In the genomic region with DNA sequence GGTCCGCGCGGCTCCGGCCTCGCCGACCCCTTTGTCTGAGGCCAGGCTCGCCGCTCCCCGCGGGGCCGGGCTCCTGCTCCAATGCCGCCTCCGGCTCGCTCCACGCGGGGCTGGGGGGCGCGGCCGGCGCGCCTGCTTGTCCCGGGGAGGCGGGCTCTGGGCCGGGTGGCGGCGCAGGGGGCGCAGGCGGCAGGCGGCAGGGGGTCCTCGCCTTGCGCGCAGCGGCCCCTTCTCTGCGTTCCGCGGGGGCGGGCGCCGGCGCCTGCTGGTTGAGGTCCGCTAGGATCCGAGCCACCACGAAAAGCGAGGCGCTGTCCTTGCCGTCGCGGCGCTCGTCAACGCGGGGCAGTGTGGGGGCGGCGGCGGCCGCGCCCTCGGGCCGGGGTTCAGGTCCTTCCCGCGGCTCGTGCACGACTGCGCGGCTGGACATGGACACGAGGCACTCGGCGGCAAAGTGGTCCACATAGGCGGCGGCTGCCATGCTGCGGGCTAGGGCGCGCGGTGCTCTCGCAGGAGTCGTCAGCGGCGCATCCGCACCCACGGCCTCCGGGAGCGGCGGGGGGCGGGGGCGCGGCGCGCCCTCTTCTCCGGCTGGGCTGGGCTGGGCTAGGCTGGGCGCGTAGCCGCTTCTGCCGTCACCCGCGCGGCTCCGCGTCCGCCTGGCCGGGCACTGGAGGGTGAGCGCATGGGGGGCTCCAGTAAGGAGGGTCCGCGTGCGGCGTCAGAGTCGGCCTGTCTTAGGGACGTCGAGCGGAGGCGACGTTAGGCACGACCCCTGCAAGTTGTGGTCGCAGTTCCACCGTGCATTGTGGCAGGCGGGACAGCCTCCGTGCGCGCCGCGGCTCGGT, we compare ENCODE assay signal across 8 mouse cellular contexts. TPM values are rescaled to one million over a fixed set of nuclear protein-coding genes. Genes with fewer than 3 reads are reported as not detected.
A peak's percentile ranks its signal among the peaks of the same experiment; 100 is the strongest.
DNase-seq lines count a peak whose midpoint lies in the region; ATAC-seq and TF ChIP-seq lines count a peak whose summit lies in the region.

No protein-coding gene starts in this region.

- H3K9ac ChIP-seq in kidney, postnatal 0 days (ENCODE audit: low read depth, low read length), result peak overlapping the region; percentile 91
- H3K9ac ChIP-seq in embryonic facial prominence, embryonic 14.5 days (ENCODE audit: low read depth, low read length), result peak overlapping the region; percentile 84
- H3K9ac ChIP-seq in intestine, embryonic 14.5 days (ENCODE audit: low read length), result peak overlapping the region; percentile 83
- peak overlapping the region; percentile 92 for H3K9ac ChIP-seq in stomach, postnatal 0 days (ENCODE audit: low read length)

- peak overlapping the region; percentile 92 for H3K4me2 ChIP-seq in kidney, postnatal 0 days (ENCODE audit: low read length)
- H3K4me2 ChIP-seq in embryonic facial prominence, embryonic 14.5 days (ENCODE audit: low read depth, low read length), result peak overlapping the region; percentile 96
- H3K4me2 ChIP-seq in intestine, embryonic 14.5 days (ENCODE audit: low read length), result peak overlapping the region; percentile 87
- peak overlapping the region; percentile 76 for H3K4me2 ChIP-seq in stomach, postnatal 0 days (replicated peaks; ENCODE audit: low read depth)

- WGBS in kidney, postnatal 0 days, result under 1% methylated on average over 104 of the region's 121 CpGs
- under 1% methylated on average over 27 of the region's 121 CpGs for WGBS in embryonic facial prominence, embryonic 14.5 days
- under 1% methylated on average over 91 of the region's 121 CpGs for WGBS in intestine, embryonic 14.5 days
- under 1% methylated on average over 109 of the region's 121 CpGs for WGBS in macrophage (ENCODE audit: missing documents)
- WGBS in stomach, postnatal 0 days, result 0% methylated on average over 84 of the region's 121 CpGs

- H3K27ac ChIP-seq in kidney, postnatal 0 days, result peak overlapping the region; percentile 97
- H3K27ac ChIP-seq in embryonic facial prominence, embryonic 14.5 days (replicated peaks; ENCODE audit: low read depth, low read length), result peak overlapping the region; percentile 90
- H3K27ac ChIP-seq in intestine, embryonic 14.5 days (ENCODE audit: low read depth), result peak overlapping the region; percentile 93
- no peak overlapping the region for H3K27ac ChIP-seq in macrophage
- H3K27ac ChIP-seq in stomach, postnatal 0 days (replicated peaks), result peak overlapping the region; percentile 98

- peaks cover 20% of the 10 kb centered on the region; the same call in 1 of the 2 replicates for H3K4me1 ChIP-seq in kidney, postnatal 0 days (replicated peaks; ENCODE audit: insufficient read depth, low read length)
- peaks cover 9% of the 10 kb centered on the region for H3K4me1 ChIP-seq in embryonic facial prominence, embryonic 14.5 days (ENCODE audit: control insufficient read depth, insufficient read depth, low read length)
- 0 out of 2 replicates have a peak, but pooled peaks cover 4% of the 10 kb centered on the region for H3K4me1 ChIP-seq in intestine, embryonic 14.5 days (replicated peaks; ENCODE audit: control insufficient read depth, insufficient read depth, low read length)
- H3K4me1 ChIP-seq in stomach, postnatal 0 days (replicated peaks; ENCODE audit: control insufficient read depth, insufficient read depth), result 0 out of 2 replicates have a peak, but pooled peaks cover 2% of the 10 kb centered on the region

- H3K9me3 ChIP-seq in kidney, postnatal 0 days (replicated peaks; ENCODE audit: low read length), result no peaks in the 10 kb centered on the region
- no peaks in the 10 kb centered on the region for H3K9me3 ChIP-seq in embryonic facial prominence, embryonic 14.5 days (ENCODE audit: control insufficient read depth, low read length)
- H3K9me3 ChIP-seq in intestine, embryonic 14.5 days (ENCODE audit: control insufficient read depth, low read length), result no peaks in the 10 kb centered on the region
- H3K9me3 ChIP-seq in stomach, postnatal 0 days (ENCODE audit: control insufficient read depth, low read length), result no peaks in the 10 kb centered on the region

- no peaks in the 10 kb centered on the region for H3K36me3 ChIP-seq in kidney, postnatal 0 days (ENCODE audit: insufficient read depth, low read length)
- H3K36me3 ChIP-seq in embryonic facial prominence, embryonic 14.5 days (ENCODE audit: control insufficient read depth, insufficient read depth, low read length), result no peaks in the 10 kb centered on the region
- no peaks in the 10 kb centered on the region for H3K36me3 ChIP-seq in intestine, embryonic 14.5 days (ENCODE audit: control insufficient read depth, insufficient read depth, low read length)
- H3K36me3 ChIP-seq in macrophage (ENCODE audit: inconsistent target), result no peaks in the 10 kb centered on the region
- H3K36me3 ChIP-seq in stomach, postnatal 0 days (ENCODE audit: control insufficient read depth, insufficient read depth, low read length), result no peaks in the 10 kb centered on the region

- H3K4me3 ChIP-seq in kidney, postnatal 0 days (replicated peaks; ENCODE audit: low read depth, low read length), result peak overlapping the region; percentile 91
- H3K4me3 ChIP-seq in embryonic facial prominence, embryonic 14.5 days (ENCODE audit: low read depth, low read length), result peak overlapping the region; percentile 78
- peak overlapping the region; percentile 70 for H3K4me3 ChIP-seq in intestine, embryonic 14.5 days (ENCODE audit: low read depth, low read length)
- H3K4me3 ChIP-seq in macrophage (ENCODE audit: inconsistent target), result peak overlapping the region; percentile 28; the same call in 1 of the 2 replicates
- peak overlapping the region; percentile 86 for H3K4me3 ChIP-seq in stomach, postnatal 0 days (ENCODE audit: low read depth, low read length)

- peaks cover 38% of the 10 kb centered on the region for H3K79me2 ChIP-seq in macrophage (ENCODE audit: inconsistent target)

- TF ChIP-seq EP300 in stomach, postnatal 0 days (optimal IDR thresholded peaks at IDR 0.05), result no peak

- TF ChIP-seq CTCF in kidney, postnatal 0 days (IDR thresholded peaks at IDR 0.05; ENCODE audit: low read depth), result no peak
- no peak for TF ChIP-seq CTCF in stomach, postnatal 0 days (IDR thresholded peaks at IDR 0.05; ENCODE audit: low read depth)

- H3K27me3 ChIP-seq in kidney, postnatal 0 days (ENCODE audit: insufficient read depth, low read length), result no peaks in the 10 kb centered on the region
- no peaks in the 10 kb centered on the region for H3K27me3 ChIP-seq in embryonic facial prominence, embryonic 14.5 days (replicated peaks; ENCODE audit: control insufficient read depth, insufficient read depth, low read length)
- H3K27me3 ChIP-seq in intestine, embryonic 14.5 days (replicated peaks; ENCODE audit: control insufficient read depth, insufficient read depth, low read length), result no peaks in the 10 kb centered on the region
- H3K27me3 ChIP-seq in stomach, postnatal 0 days (ENCODE audit: control insufficient read depth, insufficient read depth, low read length), result no peaks in the 10 kb centered on the region

- no peak for DNase-seq in kidney, postnatal 0 days (ENCODE audit: low spot score)
- DNase-seq in kidney, adult 8-10 months, result no peak
- DNase-seq in embryonic facial prominence, embryonic 14.5 days (ENCODE audit: low spot score), result no peak
- DNase-seq in intestine, embryonic 14.5 days (ENCODE audit: low spot score), result no peak
- peak; percentile 87 for DNase-seq in stomach, postnatal 0 days (ENCODE audit: low spot score)
- no peak for DNase-seq in ovary, postnatal 14 days (ENCODE audit: low spot score)

- ATAC-seq in kidney, postnatal 0 days (replicated peaks; ENCODE audit: low FRiP score, low read depth), result peak; percentile 56
- ATAC-seq in activated CD4-positive, CD25-positive, alpha-beta regulatory T cell, adult 4 months, result peak; percentile 17
- ATAC-seq in embryonic facial prominence, embryonic 14.5 days (ENCODE audit: low read depth), result peak; percentile 60
- ATAC-seq in intestine, embryonic 14.5 days (replicated peaks; ENCODE audit: low FRiP score, low TSS enrichment, low read depth), result peak; percentile 58
- peak; percentile 67 for ATAC-seq in stomach, postnatal 0 days (ENCODE audit: low FRiP score, low TSS enrichment)

RNA-seq across cellular contexts. Expression of a gene that starts 0.4 kb away (rescaled TPM):
- polyA plus RNA-seq in kidney, postnatal 0 days (2015; fragmentation: Nextera tagmentation; extraction: Ambion mirVana), result 27.5 and 28.8 TPM in 2 replicates
- 100 to 1,000 TPM; 153 to 178 TPM for polyA plus RNA-seq in activated CD4-positive, CD25-positive, alpha-beta regulatory T cell, adult 4 months (2017; shearing (Covaris generic))
- 27.6 and 30.1 TPM in 2 replicates for polyA plus RNA-seq in embryonic facial prominence, embryonic 14.5 days (2014; fragmentation: Nextera tagmentation; extraction: Ambion mirVana)
- 30.7 and 32.1 TPM in 2 replicates for polyA plus RNA-seq in intestine, embryonic 14.5 days (2014; fragmentation: Nextera tagmentation; extraction: Ambion mirVana)
- 100 to 1,000 TPM in 19 of 26 experiments, 10 to 100 TPM in 7; 57.4 to 205 (median 131) TPM for total RNA-seq in macrophage (2018; cell fraction: chromatin; rRNA removed)
- total RNA-seq in macrophage (2018; cell fraction: cytosol; rRNA removed), result 10 to 100 TPM; 37.1 to 73.4 (median 56.6) TPM
- 100 to 1,000 TPM in 12 of 26 experiments, 10 to 100 TPM in 14; 55.9 to 254 (median 96.4) TPM for total RNA-seq in macrophage (2018; cell fraction: nucleus; rRNA removed)
- 20.8 to 38.0 TPM (median 22.5 TPM) in 3 replicates for polyA plus RNA-seq in macrophage (2018)
- polyA plus RNA-seq in stomach, postnatal 0 days (2015; fragmentation: Nextera tagmentation; extraction: Ambion mirVana), result 25.0 and 26.9 TPM in 2 replicates

RNA-seq across cellular contexts. Expression of a gene that starts 21.6 kb away (rescaled TPM):
- polyA plus RNA-seq in kidney, postnatal 0 days (2015; fragmentation: Nextera tagmentation; extraction: Ambion mirVana), result not detected in 2 replicates
- under 1 TPM in 1 of 2 experiments, not detected in 1; 0.56 TPM for polyA plus RNA-seq in activated CD4-positive, CD25-positive, alpha-beta regulatory T cell, adult 4 months (2017; shearing (Covaris generic))
- not detected in 2 replicates for polyA plus RNA-seq in embryonic facial prominence, embryonic 14.5 days (2014; fragmentation: Nextera tagmentation; extraction: Ambion mirVana)
- 0.30 TPM in 1 of 2 replicates, not detected in the other for polyA plus RNA-seq in intestine, embryonic 14.5 days (2014; fragmentation: Nextera tagmentation; extraction: Ambion mirVana)
- not detected for total RNA-seq in macrophage (2018; cell fraction: chromatin; rRNA removed)
- total RNA-seq in macrophage (2018; cell fraction: cytosol; rRNA removed), result not detected
- under 1 TPM in 1 of 26 experiments, not detected in 25; 0.57 TPM for total RNA-seq in macrophage (2018; cell fraction: nucleus; rRNA removed)
- polyA plus RNA-seq in macrophage (2018), result not detected in 3 replicates
- polyA plus RNA-seq in stomach, postnatal 0 days (2015; fragmentation: Nextera tagmentation; extraction: Ambion mirVana), result not detected in 2 replicates

Comparison
In these comparisons a context has a peak if more than half of its experiments do, and no peak if none do; other contexts are left out.
1. ATAC-seq: peak in every context shown above with its lines; median percentile 67 in stomach, postnatal 0 days; 60 in embryonic facial prominence, embryonic 14.5 days; 58 in intestine, embryonic 14.5 days; 56 in kidney, postnatal 0 days; 17 in activated CD4-positive, CD25-positive, alpha-beta regulatory T cell, adult 4 months.
2. H3K4me3 ChIP-seq: peak in every context shown above with its lines; median percentile 91 in kidney, postnatal 0 days; 86 in stomach, postnatal 0 days; 78 in embryonic facial prominence, embryonic 14.5 days; 70 in intestine, embryonic 14.5 days; 28 in macrophage.